Mouse (Mus musculus): ENCODE results near the gene Git2.

DNA sequence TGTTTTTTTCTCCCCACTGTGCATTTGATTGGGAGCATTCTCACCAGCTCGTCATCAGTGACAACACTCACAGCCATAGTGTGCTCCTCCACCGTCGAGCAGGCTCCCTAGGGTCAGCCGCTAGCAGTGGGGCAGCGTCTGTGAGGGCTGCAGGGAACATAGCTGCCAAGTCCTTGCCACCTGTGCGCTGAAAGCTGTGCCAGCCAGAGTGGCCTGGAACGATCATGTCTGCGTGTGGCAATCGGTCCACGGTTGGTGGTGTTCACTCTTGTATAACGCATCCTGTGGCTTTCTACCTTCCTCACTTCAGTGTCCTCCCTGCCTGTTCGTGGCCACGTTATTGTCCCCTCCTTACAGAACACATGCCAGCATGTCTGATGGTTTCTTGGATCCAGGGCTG, 56.8 kb downstream of the Git2 start:
- TF ChIP-seq CTCF (IDR thresholded peaks at IDR 0.05; ENCODE audit: low read depth) (no peak), EP300 (IDR thresholded peaks at IDR 0.05; ENCODE audit: low read depth) (no peak)
